Mouse (Mus musculus) hindlimb bud, embryonic 11.5 days (tissue): ENCODE data around the gene Dnmbp.

Source experiments
- DNase-seq: peaks from one replicate; pipeline ENCODE4 v3.0.0-alpha.2; 2012; ENCODE audit warnings: low read depth, low spot score; ENCODE audit errors: extremely low spot score

The Dnmbp gene

GRCm38 (mm10) chr19:43914986-43915385 is 25.0 kb downstream of the Dnmbp start:
- DNase-seq: no peak

DNA sequence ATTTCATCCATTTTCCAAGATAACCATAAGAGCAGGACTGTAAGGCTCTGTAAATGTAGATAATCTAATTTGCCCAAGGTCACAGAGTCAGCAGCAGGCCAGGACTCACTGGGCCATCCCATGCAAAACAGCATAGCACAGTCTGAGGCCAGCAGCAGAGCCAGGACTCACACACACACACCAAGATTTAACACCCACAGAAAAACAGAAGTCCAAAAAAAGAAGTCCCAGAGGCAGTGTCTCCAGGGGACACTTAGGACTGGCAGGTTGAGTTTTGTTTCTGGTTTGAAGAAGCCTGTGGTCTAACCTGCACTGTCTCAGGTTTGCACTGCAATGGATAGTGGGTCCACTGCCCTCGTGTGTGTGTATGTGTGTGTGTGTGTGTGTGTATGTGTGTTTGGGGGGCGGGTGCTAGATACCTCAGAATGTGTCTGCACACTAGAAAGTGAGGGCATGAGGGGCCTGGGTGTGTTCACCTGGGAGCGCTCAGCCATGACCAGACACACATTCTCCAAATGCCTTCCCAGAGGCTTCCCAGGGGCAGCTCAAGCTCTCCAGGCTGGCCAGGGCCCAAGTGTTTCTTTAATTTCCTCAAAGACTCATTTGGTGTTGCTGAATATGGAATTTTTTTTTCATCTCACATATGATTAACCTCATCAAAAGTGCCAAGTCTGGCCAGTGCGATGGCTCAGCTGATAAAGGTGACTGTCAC is 27.1 kb downstream of the Dnmbp start:
- DNase-seq: no peak

DNA sequence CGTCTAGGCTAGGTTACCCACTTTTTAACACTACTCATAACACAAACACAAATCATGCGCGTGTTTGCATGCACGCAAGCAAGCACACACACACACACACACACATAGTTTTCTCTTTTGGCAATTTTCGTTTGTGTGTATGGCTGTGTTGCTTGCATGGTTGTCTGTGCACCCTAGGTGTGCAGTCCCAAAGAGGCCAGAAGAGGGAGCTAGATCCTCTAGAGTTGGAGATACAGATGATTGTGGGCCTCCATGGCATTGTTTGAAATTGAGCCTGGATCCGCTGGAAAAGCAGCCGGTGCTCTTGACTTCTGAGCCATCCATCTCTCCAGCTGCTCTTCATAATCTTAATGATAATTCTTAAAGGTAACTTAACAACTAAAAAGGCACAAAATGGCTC is 33.5 kb downstream of the Dnmbp start:
- no peak for DNase-seq

DNA sequence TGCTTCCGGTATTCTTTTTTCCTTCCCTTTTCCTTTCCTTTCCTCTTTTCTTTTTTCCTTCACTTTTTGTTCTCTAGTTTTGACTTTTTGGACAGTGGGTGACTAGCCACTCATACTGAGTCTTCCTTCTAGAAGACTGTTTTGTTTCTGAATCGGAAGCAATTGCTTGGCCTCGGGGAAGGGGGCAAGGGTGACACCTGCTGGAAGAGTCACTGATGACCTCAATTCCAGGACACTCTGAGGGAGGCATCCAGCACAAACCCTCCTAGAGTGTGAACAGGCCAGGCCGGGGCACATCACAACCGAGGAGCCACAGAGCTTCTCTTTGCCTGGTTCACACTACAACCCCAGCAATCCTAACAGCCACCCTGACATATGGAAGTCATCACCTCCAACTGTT is 34.0 kb downstream of the Dnmbp start:
- no peak for DNase-seq

GRCm38 (mm10) chr19:43905136-43905535 is 34.9 kb downstream of the Dnmbp start:
- no peak for DNase-seq

GRCm38 (mm10) chr19:43904327-43904726 is 35.7 kb downstream of the Dnmbp start:
- DNase-seq: no peak

DNA sequence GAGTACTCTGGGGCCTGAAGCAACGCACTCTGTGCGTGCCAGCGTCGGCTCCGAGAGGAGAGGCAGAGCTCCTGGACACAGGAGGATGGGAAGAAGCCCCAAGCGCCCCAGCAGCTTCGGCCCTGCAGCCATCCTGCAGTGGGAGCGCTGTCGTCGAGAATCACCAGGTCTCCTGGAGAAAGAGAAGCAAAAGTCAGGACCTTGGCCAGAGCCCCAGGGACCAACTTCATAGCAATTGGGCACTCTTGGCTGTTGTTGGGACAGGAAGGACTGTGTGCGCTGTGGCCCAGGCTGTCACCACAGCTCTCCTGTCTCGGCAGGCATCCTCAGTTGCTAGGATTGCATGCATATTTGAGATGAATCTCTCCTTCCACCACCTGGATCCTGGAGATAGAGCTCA is 37.1 kb downstream of the Dnmbp start:
- DNase-seq: no peak

GRCm38 (mm10) chr19:43900690-43901089 is 39.3 kb downstream of the Dnmbp start:
- no peak for DNase-seq

DNA sequence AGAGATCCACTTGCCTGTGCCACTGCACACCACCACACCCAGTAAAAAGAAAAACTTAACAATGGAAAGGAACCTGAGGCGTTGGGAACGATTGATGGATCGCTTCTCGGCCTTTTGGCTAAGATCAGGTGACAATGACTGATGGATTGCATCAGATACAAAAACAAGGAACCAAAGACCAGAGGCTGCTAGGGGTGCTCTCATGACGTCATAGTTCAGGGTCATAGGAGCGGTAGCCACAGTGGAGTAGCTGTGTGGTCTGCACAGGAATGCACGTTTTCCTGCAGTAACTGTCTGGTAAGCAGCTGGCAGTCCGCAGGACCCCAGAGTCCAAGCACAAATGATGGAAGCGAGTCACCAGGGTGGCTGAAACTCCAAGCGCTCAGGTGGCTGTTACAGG is 41.4 kb downstream of the Dnmbp start:
- no peak for DNase-seq

GRCm38 (mm10) chr19:43896441-43896840 is 43.5 kb downstream of the Dnmbp start:
- DNase-seq: no peak

DNA sequence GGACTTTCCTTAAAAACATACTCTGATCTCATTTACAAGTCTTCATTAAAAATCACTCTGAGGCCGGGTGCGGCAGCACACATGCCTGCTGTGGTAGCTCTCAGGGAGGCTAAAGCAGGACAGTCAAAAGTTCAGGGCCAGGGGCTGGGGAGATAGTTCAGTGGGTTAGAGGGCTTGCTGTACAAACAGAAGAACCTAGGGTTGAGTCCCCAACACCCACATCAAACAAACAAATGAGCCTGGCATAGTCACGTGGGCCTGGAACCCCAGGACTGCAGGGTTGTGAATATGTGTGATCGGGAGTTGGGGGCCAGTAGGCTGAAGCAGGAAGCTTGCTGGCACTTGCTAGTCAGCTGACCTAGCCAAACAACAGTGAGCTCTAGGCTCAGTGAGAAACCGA is 44.0 kb downstream of the Dnmbp start:
- no peak for DNase-seq

GRCm38 (mm10) chr19:43894821-43895220 is 45.2 kb downstream of the Dnmbp start:
- DNase-seq: no peak

DNA sequence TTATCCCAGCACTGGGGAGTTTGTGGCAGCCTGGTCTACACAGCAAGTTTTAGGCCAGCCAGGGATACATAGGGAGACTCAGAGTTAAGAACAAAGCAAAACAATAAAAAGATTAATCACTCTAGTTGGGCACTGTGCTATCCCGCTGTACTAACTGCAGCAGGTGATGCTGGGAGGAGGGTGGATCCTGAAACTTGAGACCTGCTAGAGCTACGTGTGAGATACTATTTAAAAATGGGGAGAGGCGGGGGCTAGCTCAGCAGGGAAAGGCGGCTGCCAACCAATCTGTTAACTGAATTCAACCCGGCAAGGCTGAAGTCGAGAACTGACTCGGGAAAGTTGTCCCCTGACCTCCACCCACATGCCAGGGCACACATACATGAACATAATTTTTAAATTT is 45.9 kb downstream of the Dnmbp start:
- no peak for DNase-seq

DNA sequence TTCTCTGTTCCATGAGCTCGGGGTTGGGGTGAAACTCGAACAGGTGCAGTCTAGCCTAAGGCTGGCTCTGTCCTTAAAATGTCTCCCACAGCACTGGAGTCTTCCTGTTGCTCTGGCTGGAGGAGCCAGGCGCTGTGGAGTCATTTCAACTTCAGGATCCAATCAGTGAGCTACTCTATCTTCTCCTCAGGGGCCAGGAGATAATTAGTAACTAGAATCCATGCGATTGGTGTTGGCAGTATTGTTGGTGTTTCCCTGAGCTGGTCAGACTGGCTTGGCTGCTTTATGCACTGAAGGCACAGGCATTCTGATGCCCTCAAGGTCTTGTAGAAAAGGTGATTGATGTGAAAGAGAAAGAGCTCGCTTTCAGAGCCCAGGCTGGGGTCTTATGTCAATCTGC is 49.5 kb downstream of the Dnmbp start:
- DNase-seq: no peak

GRCm38 (mm10) chr19:43887725-43888124 is 52.3 kb downstream of the Dnmbp start:
- DNase-seq: no peak

GRCm38 (mm10) chr19:43887242-43887641 is 52.7 kb downstream of the Dnmbp start:
- no peak for DNase-seq

DNA sequence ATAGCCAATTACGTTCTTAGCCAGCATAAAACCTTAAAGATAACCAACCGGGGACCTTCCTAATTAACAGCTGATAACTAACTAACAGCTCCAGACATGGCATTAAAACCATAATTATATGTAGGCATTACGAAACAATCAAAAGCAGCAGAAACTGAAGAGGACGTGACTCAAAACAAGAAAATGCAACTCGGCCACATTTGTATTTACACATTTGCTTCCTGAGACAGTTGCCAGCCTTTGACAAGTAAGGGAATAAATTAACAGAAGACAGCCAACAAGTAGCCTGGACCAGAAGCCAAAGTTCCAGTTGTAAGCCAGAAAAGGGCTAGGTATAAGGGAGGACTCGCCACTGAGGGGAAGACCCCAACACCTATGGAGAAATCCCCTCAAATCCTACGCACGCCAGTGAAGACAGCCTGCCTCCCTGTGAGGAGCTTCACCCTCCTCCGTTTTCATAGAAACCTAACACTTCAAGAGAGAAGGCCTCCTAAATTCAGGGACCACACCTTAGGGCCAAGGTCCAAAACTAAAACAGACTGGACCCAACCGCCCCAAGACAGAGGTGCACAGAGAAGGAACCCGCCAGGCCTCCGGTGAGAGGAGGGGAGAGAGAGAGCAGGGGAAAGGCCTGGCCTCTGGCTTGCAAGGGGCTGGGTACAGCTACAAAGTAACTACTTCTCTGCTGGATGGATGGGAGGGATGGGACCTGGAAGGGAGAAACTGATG is 53.5 kb downstream of the Dnmbp start:
- no peak for DNase-seq

- no peak for DNase-seq
These were observed 55.1 kb downstream of the Dnmbp start for GRCm38 (mm10) chr19:43884668-43885498.

DNA sequence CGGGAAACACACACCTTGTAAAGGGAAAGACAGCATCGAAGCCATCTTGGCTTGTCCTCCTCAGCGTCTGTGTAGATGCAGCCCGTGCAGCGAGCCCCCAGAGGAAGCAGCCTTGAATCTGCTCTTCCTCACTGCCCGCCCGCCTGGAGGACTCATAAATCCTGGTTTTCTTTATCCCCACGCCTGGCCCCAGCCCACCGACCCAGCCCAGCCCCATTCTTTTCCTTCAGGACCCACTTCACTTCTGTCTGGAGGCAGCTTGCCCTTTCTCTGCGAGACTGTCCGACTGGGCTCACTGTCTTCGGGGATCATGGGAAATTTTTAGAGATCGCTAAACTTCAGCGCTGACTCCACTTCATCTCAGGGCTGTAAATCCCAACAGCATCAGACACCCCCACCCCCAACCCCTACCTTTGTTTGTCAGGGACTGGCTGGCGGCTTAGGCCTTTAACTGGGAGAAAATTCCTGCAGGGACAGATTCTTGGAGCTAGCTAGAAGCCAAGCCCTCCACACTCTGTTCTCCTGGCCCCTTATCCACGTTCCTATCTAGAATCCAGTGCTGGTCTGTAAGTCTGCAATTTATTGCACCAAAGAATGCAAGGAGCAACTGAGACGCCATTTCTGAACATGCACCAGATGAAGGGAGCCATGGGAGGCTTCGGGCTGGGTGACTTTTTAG is 57.0 kb downstream of the Dnmbp start:
- no peak for DNase-seq

DNA sequence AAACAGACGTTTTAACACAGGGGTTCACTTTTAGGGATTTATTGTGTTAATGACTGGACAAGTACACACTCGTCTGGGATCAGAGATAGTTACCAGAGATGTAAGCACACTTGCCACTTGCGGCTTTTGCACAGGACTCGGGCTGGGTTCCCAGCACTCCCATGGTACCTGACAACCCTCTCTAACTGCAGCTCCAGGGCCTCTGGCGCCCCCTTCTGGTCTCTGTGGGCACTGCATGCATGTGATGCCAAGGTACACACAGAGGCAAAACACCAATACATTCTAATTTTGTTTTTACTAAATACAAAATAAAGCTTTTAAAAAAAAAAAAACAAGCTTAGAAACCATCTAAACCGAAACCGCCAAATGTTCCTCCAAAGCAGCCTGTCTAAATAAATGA is 58.4 kb downstream of the Dnmbp start:
- no peak for DNase-seq

- DNase-seq: no peak
These were observed 59.6 kb downstream of the Dnmbp start for GRCm38 (mm10) chr19:43880420-43880819.
